Mouse (Mus musculus) kidney, postnatal 0 days (tissue): ENCODE results near the gene Proca1. TPM values are rescaled to one million over a fixed set of nuclear protein-coding genes. Genes with fewer than 3 reads are reported as not detected.
A peak's percentile ranks its signal among the peaks of the same experiment; 100 is the strongest.

ENCODE experiments used
- ATAC-seq: fragments of 200-750 bp; cut with Nextera tagmentation; replicated peaks from 2 replicates; pipeline ENCODE4 v1.8.0; 2017; ENCODE audit warnings: low read depth, moderate number of reproducible peaks, moderate TSS enrichment, moderate library complexity; ENCODE audit not compliant: low FRiP score
- DNase-seq: peaks from one replicate; pipeline ENCODE4 v3.0.0-alpha.2; 2016; ENCODE audit warnings: low spot score
- H3K27ac ChIP-seq: fragments of 300-500 bp; sonication (generic); 2 replicates; pipeline ENCODE4 v1.5.1; 2014; ENCODE audit warnings: mild to moderate bottlenecking
- H3K27me3 ChIP-seq: fragments of 300-500 bp; sonication (generic); 2 replicates; pipeline ENCODE4 v1.6.1; 2014; ENCODE audit warnings: low read length, mixed read lengths; ENCODE audit not compliant: insufficient read depth
- H3K36me3 ChIP-seq: fragments of 300-500 bp; sonication (generic); 2 replicates; pipeline ENCODE4 v1.6.1; 2014; ENCODE audit warnings: low read length, mixed read lengths; ENCODE audit not compliant: insufficient read depth
- H3K4me1 ChIP-seq: fragments of 300-500 bp; sonication (generic); replicated peaks from 2 replicates; pipeline ENCODE4 v1.6.1; 2014; ENCODE audit warnings: antibody characterized with exemption, low read length, mixed read lengths; ENCODE audit not compliant: insufficient read depth
- H3K4me2 ChIP-seq: fragments of 300-500 bp; sonication (generic); 2 replicates; pipeline ENCODE4 v1.6.1; 2014; ENCODE audit warnings: mild to moderate bottlenecking, low read length, moderate library complexity, mixed read lengths
- H3K4me3 ChIP-seq: fragments of 300-500 bp; sonication (generic); replicated peaks from 2 replicates; pipeline ENCODE4 v1.5.1; 2014; ENCODE audit warnings: low read depth, low read length
- H3K9ac ChIP-seq: fragments of 300-500 bp; sonication (generic); 2 replicates; pipeline ENCODE4 v1.6.1; 2014; ENCODE audit warnings: low read depth, low read length
- H3K9me3 ChIP-seq: fragments of 300-500 bp; sonication (generic); replicated peaks from 2 replicates; pipeline ENCODE4 v1.6.1; 2016; ENCODE audit warnings: low read length, inconsistent platforms, mixed read lengths
- CTCF ChIP-seq: IDR thresholded peaks from 2 replicates; pipeline ENCODE4 v1.5.1; 2016; ENCODE audit warnings: antibody characterized with exemption, low read depth, mild to moderate bottlenecking, moderate library complexity
- WGBS: fragments of 180-500 bp; shearing (Covaris S2); extraction: QIAGEN DNeasy Blood & Tissue Kit; methylation state at CpG from one replicate; pipeline ENCODE4 v1.1.7; 2014; 5-methylcytosine and 5-hydroxymethylcytosine counted together
- polyA plus RNA-seq: library from polyadenylated mRNA; unstranded; fragments of >200 nt; fragmentation: Nextera tagmentation; extraction: Ambion mirVana; gene quantifications from 2 replicates; pipeline ENCODE4 v1.2.1, GENCODE M21; 2015

The Proca1 gene
- polyA plus RNA-seq, 1 experiment from 2014 or later: 3.1 TPM

DNA sequence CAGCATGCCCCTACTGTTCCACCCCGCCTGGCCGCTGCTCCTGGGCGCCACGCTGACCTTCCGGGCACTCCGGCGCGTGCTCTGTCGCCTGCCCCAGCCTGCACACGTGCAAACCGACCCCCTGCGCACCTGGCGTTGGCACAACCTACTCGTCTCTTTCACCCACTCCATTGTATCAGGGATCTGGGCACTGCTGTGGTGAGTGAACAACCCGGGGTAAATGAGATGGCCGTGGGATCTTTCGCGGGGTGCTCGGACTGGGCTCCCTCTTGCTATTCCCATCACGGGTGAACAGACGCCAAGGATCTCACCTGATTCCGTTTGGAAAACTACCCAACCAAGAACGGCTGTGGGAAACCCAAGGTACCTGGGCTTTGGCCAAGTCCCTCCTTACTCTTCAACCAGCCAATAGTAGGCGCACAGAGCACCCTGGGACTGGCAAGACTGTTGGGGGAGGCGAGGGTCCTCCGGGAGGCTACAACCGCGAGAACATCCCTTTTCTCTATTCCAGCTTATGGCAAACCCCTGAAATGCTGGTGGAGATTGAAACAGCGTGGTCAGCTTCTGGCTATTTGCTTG, 14.2 kb upstream of the Proca1 start:
- peaks cover 19% of the 10 kb centered on the region; the same call in 1 of the 2 replicates for H3K36me3 ChIP-seq
- peaks cover 28% of the 10 kb centered on the region for H3K4me1 ChIP-seq
- H3K27me3 ChIP-seq: no peaks in the 10 kb centered on the region
- ATAC-seq (peak; percentile 4), DNase-seq (peak; percentile 85)
- H3K4me3 ChIP-seq: peak overlapping the region; percentile 52
- WGBS: 1% methylated on average over 29 of the region's 29 CpGs
- peak overlapping the region; percentile 71 for H3K9ac ChIP-seq
- peak overlapping the region; percentile 89 for H3K4me2 ChIP-seq
- TF ChIP-seq CTCF: no peak; the same call in 1 of the 2 replicates
- H3K9me3 ChIP-seq: no peaks in the 10 kb centered on the region
- peak overlapping the region; percentile 96 for H3K27ac ChIP-seq

DNA sequence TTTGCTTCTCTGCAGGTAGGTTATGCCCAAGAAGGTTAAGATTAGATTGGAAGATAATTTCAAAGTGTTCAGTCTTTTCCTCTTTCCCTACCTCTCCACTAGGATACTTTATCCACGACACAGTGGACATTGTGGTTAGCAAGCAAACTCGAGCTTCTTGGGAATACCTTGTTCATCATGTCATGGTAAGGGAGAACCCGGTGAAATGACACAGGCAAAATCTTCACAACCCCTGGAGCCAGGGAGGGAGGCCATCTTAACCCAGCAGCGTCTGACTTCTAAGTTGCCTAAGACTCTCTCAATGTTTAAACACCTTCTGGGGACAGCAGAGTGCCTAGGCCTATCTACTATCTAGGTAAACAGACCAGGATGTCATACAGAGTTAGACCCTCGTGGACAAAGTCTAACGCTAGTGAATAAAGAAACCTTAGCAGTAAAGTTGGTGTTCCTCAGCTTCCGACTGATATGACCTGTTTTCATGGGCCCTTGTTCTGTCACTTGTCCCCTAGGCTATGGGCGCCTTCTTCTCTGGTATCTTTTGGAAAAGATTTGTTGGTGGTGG, 13.7 kb upstream of the Proca1 start:
- DNase-seq (no peak), ATAC-seq (no peak)
- Histone ChIP-seq H3K9ac (peak overlapping the region; percentile 25; the same call in 1 of the 2 replicates), H3K27me3 (no peaks in the 10 kb centered on the region), H3K4me1 (peaks cover 26% of the 10 kb centered on the region), H3K9me3 (no peaks in the 10 kb centered on the region), H3K36me3 (peaks cover 19% of the 10 kb centered on the region; the same call in 1 of the 2 replicates), H3K27ac (peak overlapping the region; percentile 96), H3K4me2 (peak overlapping the region; percentile 89), H3K4me3 (peak overlapping the region; percentile 52; the same call in 1 of the 2 replicates)
- WGBS: 25% methylated on average over 8 of the region's 8 CpGs
- TF ChIP-seq CTCF: no peak

DNA sequence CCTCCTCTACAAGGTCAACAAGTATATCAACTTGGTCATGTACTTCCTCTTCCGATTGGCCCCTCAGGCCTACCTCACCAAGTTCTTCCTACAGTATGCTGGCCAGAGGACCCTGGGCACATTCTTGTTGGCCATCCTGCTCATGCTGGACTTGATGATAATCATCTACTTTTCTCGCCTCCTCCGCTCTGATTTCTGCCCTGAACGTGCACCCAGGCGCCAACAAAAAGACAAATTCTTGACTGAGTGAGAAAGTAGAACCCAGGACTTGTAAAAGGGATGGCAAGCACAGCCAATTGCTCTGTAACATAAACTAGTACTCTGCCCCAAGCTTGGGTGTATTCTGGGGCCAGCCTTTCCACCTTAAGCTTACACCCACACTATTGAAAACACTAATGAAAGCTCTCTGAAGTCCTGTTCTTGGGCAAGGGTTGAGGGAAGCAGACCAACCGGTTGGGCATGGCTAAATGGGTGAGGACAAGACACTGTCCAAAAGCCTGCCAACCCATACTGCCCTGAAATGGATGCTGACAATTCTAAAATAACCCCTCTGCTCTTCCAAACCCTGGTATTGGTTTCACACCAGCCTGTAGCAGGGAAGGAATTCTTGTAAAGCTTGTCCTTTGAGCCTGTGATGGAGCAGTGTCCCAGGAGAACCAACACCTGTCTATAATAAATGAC, 13.0 kb upstream of the Proca1 start:
- peak overlapping the region; percentile 96; the same call in 1 of the 2 replicates for H3K27ac ChIP-seq
- ATAC-seq: no peak
- no peak overlapping the region for H3K4me3 ChIP-seq
- no peak for DNase-seq
- no peaks in the 10 kb centered on the region for H3K9me3 ChIP-seq
- H3K4me2 ChIP-seq: peak overlapping the region; percentile 89
- WGBS: 66% methylated on average over 6 of the region's 6 CpGs
- H3K9ac ChIP-seq: 0 out of 2 replicates have a peak overlapping the region, but pooled peaks have one; percentile 25
- H3K36me3 ChIP-seq: peaks cover 19% of the 10 kb centered on the region; the same call in 1 of the 2 replicates
- no peaks in the 10 kb centered on the region for H3K27me3 ChIP-seq
- no peak for TF ChIP-seq CTCF
- peaks cover 25% of the 10 kb centered on the region for H3K4me1 ChIP-seq

DNA sequence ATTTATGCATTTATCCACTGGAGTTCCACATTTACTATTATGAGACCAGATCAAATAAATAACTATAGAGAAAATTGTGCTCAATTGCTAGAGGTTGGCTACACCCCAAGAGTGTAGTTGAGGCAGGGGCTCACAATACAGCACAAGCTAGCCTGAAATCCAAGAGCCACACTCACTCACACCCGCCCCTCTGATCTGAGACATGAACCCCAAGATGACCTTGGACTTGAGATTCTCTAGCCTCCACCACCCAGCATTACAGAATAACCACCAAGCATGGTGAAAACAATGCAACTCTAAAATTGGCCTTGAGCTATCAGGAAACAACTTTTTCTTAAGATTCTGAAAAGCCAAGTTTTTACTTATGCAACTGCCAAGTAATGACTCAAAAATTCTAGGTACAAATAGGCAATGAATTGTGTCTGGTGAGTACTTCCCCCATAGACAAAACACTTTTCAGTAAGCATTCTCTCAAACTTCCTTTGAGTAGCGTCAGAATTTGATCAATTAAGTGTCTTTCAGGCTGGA, 11.3 kb upstream of the Proca1 start:
- H3K9ac ChIP-seq: peak overlapping the region; percentile 81
- H3K4me3 ChIP-seq: peak overlapping the region; percentile 68
- no peak for DNase-seq
- peak overlapping the region; percentile 78 for H3K4me2 ChIP-seq
- 0 out of 2 replicates have a peak overlapping the region, but pooled peaks have one; percentile 19 for H3K27ac ChIP-seq
- H3K27me3 ChIP-seq: no peaks in the 10 kb centered on the region
- TF ChIP-seq CTCF: no peak
- no peak for ATAC-seq
- H3K4me1 ChIP-seq: peaks cover 25% of the 10 kb centered on the region
- WGBS: 46% methylated on average over 2 of the region's 2 CpGs
- H3K9me3 ChIP-seq: no peaks in the 10 kb centered on the region
- peaks cover 19% of the 10 kb centered on the region; the same call in 1 of the 2 replicates for H3K36me3 ChIP-seq

DNA sequence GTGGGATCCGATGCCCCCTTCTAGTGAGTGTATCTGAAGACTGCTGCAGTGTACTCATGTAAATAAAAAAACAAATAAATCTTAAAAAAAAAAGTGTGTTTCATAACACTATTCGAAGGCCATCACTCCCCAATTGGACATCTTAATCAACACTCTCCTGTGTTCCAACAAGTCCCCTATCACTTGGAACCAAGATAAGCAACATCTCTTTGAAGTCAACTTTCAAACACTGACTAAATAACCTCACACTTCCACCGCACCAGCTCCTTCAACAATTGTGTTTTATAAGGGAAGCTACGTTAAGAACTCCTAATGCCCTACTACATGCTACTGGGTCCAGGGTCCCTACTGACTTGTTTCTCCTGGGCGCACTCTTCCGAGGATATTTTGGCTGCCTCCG, 10.7 kb upstream of the Proca1 start:
- no peaks in the 10 kb centered on the region for H3K9me3 ChIP-seq
- 3% methylated on average over 7 of the region's 7 CpGs for WGBS
- H3K4me1 ChIP-seq: peaks cover 22% of the 10 kb centered on the region

More for the DNA sequence above, 10.7 kb upstream of the Proca1 start:
- Histone ChIP-seq H3K27me3 (no peaks in the 10 kb centered on the region), H3K4me3 (peak overlapping the region; percentile 68), H3K9ac (peak overlapping the region; percentile 81), H3K36me3 (peaks cover 19% of the 10 kb centered on the region; the same call in 1 of the 2 replicates), H3K27ac (peak overlapping the region; percentile 19; the same call in 1 of the 2 replicates), H3K4me2 (peak overlapping the region; percentile 78)
- TF ChIP-seq CTCF: no peak
- DNase-seq (no peak), ATAC-seq (no peak)
